Mouse (Mus musculus) hindbrain, embryonic 13.5 days (tissue): ENCODE data around the gene Zfp68. TPM values are rescaled to one million over a fixed set of nuclear protein-coding genes. Genes with fewer than 3 reads are reported as not detected.
"Not testable (repeated sequence)": the region's sequence is repeated elsewhere in the genome, so short reads cannot be mapped to it uniquely, and the experiment has no call there.

Source experiments
- ATAC-seq: fragments of 200-750 bp; cut with Nextera tagmentation; 2 replicates; pipeline ENCODE4 v1.8.0; 2017; ENCODE audit warnings: moderate TSS enrichment; ENCODE audit not compliant: low FRiP score
- H3K27ac ChIP-seq: fragments of 300-500 bp; sonication (generic); 2 replicates; pipeline ENCODE4 v1.5.1; 2015; ENCODE audit warnings: inconsistent platforms, mild to moderate bottlenecking, moderate library complexity
- H3K27me3 ChIP-seq: fragments of 300-500 bp; sonication (generic); 2 replicates; pipeline ENCODE4 v1.6.1; 2015; ENCODE audit warnings: mild to moderate bottlenecking, inconsistent platforms
- H3K36me3 ChIP-seq: fragments of 300-500 bp; sonication (generic); 2 replicates; pipeline ENCODE4 v1.6.1; 2015; ENCODE audit warnings: mild to moderate bottlenecking, inconsistent platforms
- H3K4me1 ChIP-seq: fragments of 300-500 bp; sonication (generic); replicated peaks from 2 replicates; pipeline ENCODE4 v1.6.1; 2015; ENCODE audit warnings: inconsistent platforms
- H3K4me2 ChIP-seq: fragments of 300-500 bp; sonication (generic); 2 replicates; pipeline ENCODE4 v1.6.1; 2015; ENCODE audit warnings: inconsistent platforms, mild to moderate bottlenecking, moderate library complexity
- H3K4me3 ChIP-seq: fragments of 300-500 bp; sonication (generic); 2 replicates; pipeline ENCODE4 v1.5.1; 2015; ENCODE audit warnings: mild to moderate bottlenecking, inconsistent platforms
- H3K9ac ChIP-seq: fragments of 300-500 bp; sonication (generic); 2 replicates; pipeline ENCODE4 v1.6.1; 2015; ENCODE audit warnings: mild to moderate bottlenecking, inconsistent platforms
- H3K9me3 ChIP-seq: fragments of 300-500 bp; sonication (generic); 2 replicates; pipeline ENCODE4 v1.6.1; 2016; ENCODE audit warnings: inconsistent platforms
- WGBS: fragments of 180-500 bp; shearing (Covaris S2); methylation state at CpG from one replicate; pipeline ENCODE4 v1.1.7; 2015; 5-methylcytosine and 5-hydroxymethylcytosine counted together
- microRNA-seq: library from miRNA; unstranded; fragments of <30 nt; microRNA quantifications from one replicate; pipeline ENCODE4, GENCODE M21; 2016
- polyA plus RNA-seq: library from polyadenylated mRNA; unstranded; fragments of >200 nt; fragmentation: Nextera tagmentation; extraction: Ambion mirVana; gene quantifications from 2 replicates; pipeline ENCODE4 v1.2.1, GENCODE M21; 2015

Zfp68 gene
- polyA plus RNA-seq, 1 experiment from 2014 or later: 85.2 TPM

DNA sequence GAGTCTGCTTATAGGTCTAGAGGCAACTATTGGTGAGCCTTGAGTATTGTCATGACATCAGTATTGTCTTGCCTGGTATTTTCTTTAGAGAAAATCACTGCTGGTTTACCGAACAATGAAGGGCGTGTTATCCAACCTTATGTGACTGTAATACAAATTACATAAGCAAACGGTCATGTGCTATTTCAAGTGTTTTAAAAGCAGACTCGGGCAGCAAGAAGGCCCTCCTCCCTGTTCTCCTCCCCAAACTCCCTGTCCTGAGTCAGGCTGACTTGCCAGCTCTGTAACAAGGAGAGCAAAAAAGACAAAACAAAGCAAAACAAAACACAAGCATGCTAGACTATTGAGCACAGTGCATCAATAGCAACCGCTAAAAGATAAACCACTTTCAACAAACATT is 1.3 kb upstream of the Zfp68 start:
- H3K4me2 ChIP-seq: no peak overlapping the region
- H3K27ac ChIP-seq: peak overlapping the region; percentile 44; the same call in 1 of the 2 replicates
- H3K36me3 ChIP-seq: peaks cover 25% of the 10 kb centered on the region
- H3K9ac ChIP-seq: no peak overlapping the region
- no peaks in the 10 kb centered on the region for H3K27me3 ChIP-seq
- H3K4me3 ChIP-seq: no peak overlapping the region
- WGBS: 64% methylated on average over 5 of the region's 5 CpGs
- H3K4me1 ChIP-seq: peaks cover 33% of the 10 kb centered on the region
- H3K9me3 ChIP-seq: peaks cover 12% of the 10 kb centered on the region
- ATAC-seq: no peak

DNA sequence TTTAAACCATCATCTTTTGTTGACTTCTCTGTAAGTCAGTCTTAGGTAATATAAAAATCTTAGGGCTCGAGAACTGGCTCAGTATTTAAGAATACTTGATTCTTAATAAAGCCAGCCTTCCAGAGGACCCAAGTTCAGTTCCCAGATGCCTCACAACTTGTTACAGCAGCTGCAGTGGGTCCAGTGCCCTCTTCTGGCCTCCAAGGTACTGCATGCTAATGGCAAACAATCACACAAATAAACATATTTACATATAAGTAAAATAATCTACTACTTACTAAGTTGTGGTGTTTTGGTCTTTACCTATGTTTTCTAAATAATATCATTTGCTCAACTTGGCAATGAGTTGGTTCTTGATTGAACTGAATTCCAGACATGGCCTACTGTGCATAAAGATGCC is 1.2 kb downstream of the Zfp68 start:
- H3K4me2 ChIP-seq: peak overlapping the region; percentile 54
- peak overlapping the region; percentile 89 for H3K4me3 ChIP-seq
- peaks cover 50% of the 10 kb centered on the region for H3K36me3 ChIP-seq
- peaks cover 15% of the 10 kb centered on the region for H3K4me1 ChIP-seq
- no peaks in the 10 kb centered on the region for H3K27me3 ChIP-seq
- WGBS: 100% methylated on average over 1 of the region's 1 CpGs
- H3K9me3 ChIP-seq: peaks cover 31% of the 10 kb centered on the region
- ATAC-seq: no peak
- H3K27ac ChIP-seq: no peak overlapping the region
- no peak overlapping the region for H3K9ac ChIP-seq

DNA sequence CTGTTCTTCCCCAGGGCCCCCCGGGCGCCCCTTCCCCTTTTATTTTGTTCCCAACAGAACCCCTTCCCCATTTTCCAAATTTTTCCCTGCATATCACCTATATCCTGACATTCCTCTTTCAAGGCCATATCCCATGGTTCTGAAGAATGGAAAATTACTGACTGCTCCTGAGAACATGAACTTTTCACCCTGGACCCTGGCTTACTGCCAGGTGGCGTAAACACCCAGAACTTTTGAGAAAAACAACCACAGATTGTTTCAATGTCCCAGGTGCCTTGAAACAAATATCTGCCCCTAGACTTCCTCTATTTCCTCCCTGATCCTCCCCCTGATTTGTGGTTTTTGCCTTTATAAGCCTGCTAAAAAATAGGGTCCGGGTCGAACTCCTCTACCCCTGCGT is 32.2 kb downstream of the Zfp68 start:
- H3K27ac ChIP-seq: no peak overlapping the region
- no peaks in the 10 kb centered on the region for H3K4me1 ChIP-seq
- H3K9ac ChIP-seq: no peak overlapping the region
- WGBS: 98% methylated on average over 6 of the region's 6 CpGs
- H3K9me3 ChIP-seq: peaks cover 22% of the 10 kb centered on the region
- H3K27me3 ChIP-seq: no peaks in the 10 kb centered on the region
- H3K4me2 ChIP-seq: no peak overlapping the region
- ATAC-seq: no peak
- H3K4me3 ChIP-seq: no peak overlapping the region
- H3K36me3 ChIP-seq: no peaks in the 10 kb centered on the region

- WGBS: 52% methylated on average over 4 of the region's 4 CpGs
- Histone ChIP-seq H3K27ac (no peak overlapping the region), H3K4me2 (no peak overlapping the region), H3K4me1 (no peaks in the 10 kb centered on the region), H3K9ac (no peak overlapping the region), H3K4me3 (no peak overlapping the region), H3K27me3 (no peaks in the 10 kb centered on the region), H3K9me3 (no peaks in the 10 kb centered on the region), H3K36me3 (no peaks in the 10 kb centered on the region)
- ATAC-seq: no peak
These were observed 47.9 kb downstream of the Zfp68 start for GRCm38 (mm10) chr5:138571623-138572022.

- WGBS: 84% methylated on average over 2 of the region's 2 CpGs
- H3K36me3 ChIP-seq, H3K9ac ChIP-seq, ATAC-seq, H3K4me3 ChIP-seq, H3K27ac ChIP-seq, H3K4me2 ChIP-seq, H3K9me3 ChIP-seq, H3K4me1 ChIP-seq, H3K27me3 ChIP-seq: not testable (repeated sequence)
These were observed 54.9 kb downstream of the Zfp68 start, which contains the start of gene 1700123K08Rik for GRCm38 (mm10) chr5:138564612-138565011. Gene 1700123K08Rik (minus strand): TSS chr5:138564712.

Small RNA genes within 50 kb of the gene (microRNA-seq; reads per million reads assigned to microRNA genes)
- gene Gm24082: not detected

Other genes starting within 250 kb of the Zfp68 start
- 70.2 and 75.4 TPM in 2 replicates for gene Zfp157, start 178.3 kb downstream of the Zfp68 start, polyA plus RNA-seq
- gene 1700123K08Rik, start 55.0 kb downstream of the Zfp68 start, polyA plus RNA-seq: not detected in 2 replicates
- gene A430033K04Rik, start 3.1 kb upstream of the Zfp68 start, polyA plus RNA-seq: 21.9 and 22.3 TPM in 2 replicates
- gene Fam20c, start 134.8 kb upstream of the Zfp68 start, polyA plus RNA-seq: 48.0 and 51.5 TPM in 2 replicates
- 0.73 and 0.97 TPM in 2 replicates for gene Gm5294, start 200.3 kb upstream of the Zfp68 start, polyA plus RNA-seq